Mouse (Mus musculus) spleen, adult 2 months (tissue): ENCODE measurements at regions not wholly inside any gene's neighbourhood (a gene's known extent, or its start where the extent isn't known, plus 50 kb on each side); places are given as distances from the start of the nearest gene placed in this dataset.

ENCODE experiments used
- CTCF ChIP-seq: fragments of 200-500 bp; IDR thresholded peaks from 2 replicates; pipeline ENCODE4 v1.5.1; 2011; ENCODE audit warnings: mild to moderate bottlenecking, inconsistent platforms; ENCODE audit not compliant: insufficient read depth, insufficient read length, insufficient replicate concordance; ENCODE audit errors: extremely low read depth
- POLR2A ChIP-seq: fragments of 200-500 bp; IDR thresholded peaks from 2 replicates; pipeline ENCODE4 v1.6.1; 2011; ENCODE audit warnings: low read depth, low read length, inconsistent platforms

DNA sequence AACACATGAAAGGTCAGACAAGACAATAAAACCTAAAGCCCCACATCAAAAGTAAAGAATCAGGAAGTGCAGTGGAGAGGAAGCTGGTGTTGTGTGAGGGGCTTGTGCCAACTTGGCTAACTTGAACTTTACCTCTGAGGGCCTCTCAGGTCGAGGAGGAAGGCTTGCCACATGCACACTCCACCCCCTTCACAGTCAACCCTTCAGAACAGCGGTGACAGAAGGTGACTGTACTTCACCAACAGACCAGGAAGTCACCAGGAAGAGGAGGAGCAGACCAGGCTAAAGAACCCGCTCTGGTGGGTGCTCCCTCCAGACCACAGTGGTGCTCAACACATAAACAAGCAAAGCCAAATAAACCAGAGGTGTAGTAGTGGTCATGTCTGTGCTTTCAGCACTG, 341.0 kb downstream of the Zfp706 start:
- TF ChIP-seq CTCF (no peak), POLR2A (no peak)
